Mouse (Mus musculus) kidney, adult 9 months (tissue): Measurements from ENCODE around the gene Nus1.

Experiments used
- DNase-seq: peaks from one replicate; pipeline ENCODE4 v3.0.0; 2022

Nus1 gene

GRCm38 (mm10) chr10:52417299-52417997, at the start of gene Nus1:
TSS of gene Nus1 (plus strand) at chr10:52417547.
- peak; percentile 98 for DNase-seq

DNA sequence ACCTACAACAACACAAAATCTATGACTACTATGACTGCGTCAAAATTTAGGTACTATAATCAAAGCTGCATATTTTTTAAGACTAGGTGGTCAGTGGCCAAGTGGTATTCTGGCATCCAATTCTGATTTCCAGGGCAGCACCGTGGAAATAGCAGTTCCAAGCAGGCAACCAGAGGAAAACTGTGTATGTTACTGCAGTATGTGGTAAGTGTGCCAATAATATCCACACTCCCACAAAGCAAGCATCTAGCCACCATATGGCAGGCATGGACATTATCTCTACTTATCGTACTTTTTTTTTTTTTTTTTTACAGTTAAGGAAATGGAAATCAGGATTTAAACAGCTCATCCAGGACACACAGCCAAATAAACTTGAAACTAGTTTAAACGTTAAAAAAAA, 49.0 kb upstream of the Nus1 start:
- no peak for DNase-seq

DNA sequence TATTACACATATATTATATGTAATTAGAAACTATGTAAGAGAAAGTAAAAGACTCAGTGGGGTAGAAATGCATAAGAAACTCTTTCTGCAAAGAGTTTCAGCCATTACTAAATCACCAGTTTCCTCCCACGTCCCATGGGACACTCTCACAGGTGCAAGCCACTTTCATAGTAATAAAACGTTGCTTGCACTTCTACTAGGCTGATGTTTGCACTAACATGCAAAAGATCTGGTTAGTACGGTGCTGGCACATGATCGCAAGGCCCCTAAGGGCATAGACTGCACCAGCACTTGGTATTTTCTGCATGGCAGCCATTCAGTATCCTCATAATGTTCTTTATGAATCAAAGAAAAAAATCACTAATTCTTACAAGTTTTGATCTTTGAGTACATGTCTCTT, 43.5 kb upstream of the Nus1 start:
- DNase-seq: no peak

GRCm38 (mm10) chr10:52374651-52375050, 42.7 kb upstream of the Nus1 start:
- peak; percentile 80 for DNase-seq

DNA sequence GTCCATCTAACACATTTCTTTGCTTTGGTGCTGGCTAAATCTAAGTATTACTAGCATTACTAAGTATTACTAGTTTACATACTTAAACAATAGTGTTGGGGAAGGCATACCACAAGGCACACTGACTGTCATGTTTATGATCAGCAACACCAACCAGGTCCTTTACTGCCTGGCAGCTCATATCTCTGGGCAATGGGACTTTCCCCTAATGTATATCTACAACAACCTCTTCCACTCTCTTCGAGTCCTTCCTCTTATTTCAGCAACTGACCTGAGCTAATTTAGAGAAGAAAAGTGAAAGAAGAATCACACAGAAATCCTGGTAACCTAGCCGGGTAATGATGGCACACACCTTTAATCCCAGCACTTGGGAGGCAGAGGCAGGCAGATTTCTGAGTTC, 40.9 kb upstream of the Nus1 start:
- DNase-seq: no peak

DNA sequence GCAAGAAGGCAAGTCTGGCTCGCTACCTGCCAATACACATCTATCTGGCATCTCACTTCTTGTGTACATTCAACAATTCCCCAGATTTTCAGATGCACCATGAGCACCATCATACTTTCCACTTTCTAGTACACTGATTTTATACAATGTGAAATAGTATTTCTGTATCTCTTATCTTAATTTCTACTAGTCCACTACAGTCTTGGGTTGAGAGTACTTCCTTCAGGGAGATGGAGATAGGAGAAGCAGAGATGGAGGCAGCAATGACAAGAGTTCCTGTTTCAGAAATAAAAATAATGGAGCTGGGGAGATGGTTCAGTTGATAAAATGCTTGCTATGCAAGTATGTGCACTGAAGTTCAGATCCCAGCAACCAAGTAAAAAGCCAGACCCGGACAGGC, 39.5 kb upstream of the Nus1 start:
- DNase-seq: no peak

GRCm38 (mm10) chr10:52381321-52381801, 36.0 kb upstream of the Nus1 start:
- DNase-seq: no peak

GRCm38 (mm10) chr10:52381845-52382591, 35.3 kb upstream of the Nus1 start, which contains the start of gene Gopc:
TSS of gene Gopc (minus strand) at chr10:52382124.
- peak; percentile 98 for DNase-seq

GRCm38 (mm10) chr10:52383022-52383421, 34.3 kb upstream of the Nus1 start:
- DNase-seq: peak; percentile 66

DNA sequence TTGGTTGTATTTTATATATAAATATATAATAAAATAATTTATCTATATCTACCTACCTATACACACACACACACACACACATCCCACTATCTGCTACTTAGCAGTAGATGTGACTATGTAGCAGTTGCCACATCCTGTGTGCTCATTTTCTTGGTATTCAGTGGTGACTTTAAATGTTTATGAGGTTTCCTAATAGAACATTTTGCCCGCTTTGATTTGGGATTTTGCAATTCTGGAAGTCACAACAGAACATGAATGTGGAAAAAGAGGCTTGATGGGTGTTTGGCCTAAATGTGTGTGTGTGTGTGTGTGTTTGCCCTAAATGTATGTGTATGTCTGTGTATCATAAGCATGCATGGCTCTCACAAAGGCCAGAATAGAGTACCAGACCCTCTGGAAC, 33.8 kb upstream of the Nus1 start:
- no peak for DNase-seq

DNA sequence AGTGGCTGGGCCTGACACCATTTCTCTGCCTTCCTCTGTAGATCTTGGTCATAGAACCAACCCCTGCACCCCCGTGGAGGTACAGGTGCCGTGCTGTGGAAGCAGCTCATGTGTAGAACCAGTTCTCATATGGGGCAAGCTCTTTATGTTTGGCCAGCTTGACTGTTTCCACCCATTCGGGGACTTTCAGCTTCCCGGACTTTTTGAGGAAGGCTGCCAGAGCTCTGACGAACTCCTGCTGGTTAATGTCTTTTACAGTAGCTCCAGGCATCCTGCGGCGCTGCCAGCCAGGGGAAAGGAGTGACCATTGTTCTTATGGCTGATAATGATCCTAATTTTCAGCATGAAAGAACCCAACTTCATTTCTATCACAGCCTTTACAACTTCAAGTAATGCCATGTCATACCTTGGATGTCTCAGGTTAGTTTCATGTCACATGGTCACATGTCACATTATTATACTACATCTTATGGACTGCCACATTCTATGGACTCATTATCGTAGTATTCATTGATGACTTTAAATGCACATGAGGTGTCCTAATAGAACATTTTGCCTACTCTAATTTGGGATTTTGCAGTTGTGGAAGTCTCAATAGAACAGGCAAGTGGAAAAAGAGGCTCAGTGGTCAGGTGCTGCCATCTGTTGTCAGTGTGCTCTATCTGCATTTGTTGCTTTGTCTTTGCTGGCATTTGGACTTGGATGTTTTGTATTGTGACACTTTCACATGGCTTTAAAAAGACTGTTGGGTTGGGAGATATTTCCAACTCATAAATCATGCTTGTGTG, 32.3 kb upstream of the Nus1 start:
- peak; percentile 76 for DNase-seq

GRCm38 (mm10) chr10:52387192-52387591, 30.2 kb upstream of the Nus1 start:
- DNase-seq: no peak

DNA sequence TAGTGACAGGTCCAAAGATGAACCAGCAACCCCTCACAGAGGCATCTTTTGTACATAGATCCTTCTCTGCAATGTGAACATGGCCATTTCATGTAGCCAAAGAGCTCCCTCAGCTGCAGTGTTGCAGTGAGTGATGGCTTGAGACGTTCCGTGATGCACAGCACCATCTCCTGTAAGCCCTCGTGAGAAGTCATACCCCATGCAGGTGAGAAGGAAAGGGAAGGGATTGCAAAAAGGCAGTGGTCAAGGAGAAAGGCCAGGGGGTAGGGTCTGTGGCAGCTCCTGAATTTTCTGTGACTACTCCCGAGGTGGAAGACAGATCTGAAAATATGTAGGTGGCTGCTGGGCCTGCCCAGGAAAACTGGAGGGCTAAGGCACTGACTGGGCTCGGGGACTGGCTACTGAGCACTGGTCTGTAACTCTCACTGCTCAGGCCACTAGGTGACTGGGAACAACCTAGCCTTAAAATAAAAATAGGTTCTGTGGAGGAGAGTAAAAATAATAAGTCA, 28.4 kb upstream of the Nus1 start, which contains the start of gene Nepn:
Gene Nepn (plus strand): TSS at position 51 of the 509 bp plus-strand sequence.
- DNase-seq: peak; percentile 38

- peak; percentile 37 for DNase-seq
Measured at GRCm38 (mm10) chr10:52389438-52389837, 27.9 kb upstream of the Nus1 start.

- no peak for DNase-seq
Measured at GRCm38 (mm10) chr10:52391208-52391607, 26.1 kb upstream of the Nus1 start.

- peak; percentile 91 for DNase-seq
Measured at GRCm38 (mm10) chr10:52396647-52397046, 20.7 kb upstream of the Nus1 start.

- no peak for DNase-seq
Measured at GRCm38 (mm10) chr10:52398715-52399114, 18.6 kb upstream of the Nus1 start.

DNA sequence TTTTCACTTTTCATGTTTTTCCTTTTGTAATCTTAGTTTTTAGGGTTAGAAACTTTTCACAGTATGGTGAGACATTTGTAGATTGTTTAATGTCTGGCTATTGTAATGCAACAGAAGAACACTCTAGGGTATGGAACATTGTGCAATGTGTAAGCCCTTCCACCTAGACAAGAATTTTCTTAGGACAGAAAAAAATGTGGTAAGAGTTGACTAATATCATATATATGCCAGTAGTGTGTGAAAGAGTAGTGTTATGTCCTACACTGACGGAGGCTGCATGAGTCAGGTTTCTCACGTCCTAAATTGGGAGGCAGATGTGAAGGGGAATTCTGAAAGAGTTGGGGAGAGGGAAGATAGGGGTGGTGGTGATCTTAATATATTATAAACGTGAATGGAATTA, 17.6 kb upstream of the Nus1 start:
- no peak for DNase-seq

DNA sequence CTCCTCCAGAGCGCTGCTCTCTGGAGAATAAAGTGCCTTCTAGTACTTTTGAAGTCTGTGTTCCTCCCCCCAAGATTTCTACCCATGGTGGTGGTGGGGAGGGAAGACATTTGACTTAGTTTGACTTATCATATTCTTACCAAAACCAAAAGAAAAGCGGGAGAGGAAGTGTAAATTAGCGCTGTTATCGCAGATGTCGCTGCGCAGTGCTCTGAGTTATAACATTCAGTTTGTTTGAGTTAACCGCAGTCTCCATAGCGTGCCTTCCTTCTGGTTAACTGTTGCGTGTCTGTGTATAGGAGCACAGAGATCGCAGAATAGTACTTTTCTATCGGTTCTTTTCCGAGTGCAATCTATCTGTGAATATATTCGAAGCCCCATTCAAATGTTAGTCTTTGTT, 12.2 kb upstream of the Nus1 start:
- DNase-seq: no peak

DNA sequence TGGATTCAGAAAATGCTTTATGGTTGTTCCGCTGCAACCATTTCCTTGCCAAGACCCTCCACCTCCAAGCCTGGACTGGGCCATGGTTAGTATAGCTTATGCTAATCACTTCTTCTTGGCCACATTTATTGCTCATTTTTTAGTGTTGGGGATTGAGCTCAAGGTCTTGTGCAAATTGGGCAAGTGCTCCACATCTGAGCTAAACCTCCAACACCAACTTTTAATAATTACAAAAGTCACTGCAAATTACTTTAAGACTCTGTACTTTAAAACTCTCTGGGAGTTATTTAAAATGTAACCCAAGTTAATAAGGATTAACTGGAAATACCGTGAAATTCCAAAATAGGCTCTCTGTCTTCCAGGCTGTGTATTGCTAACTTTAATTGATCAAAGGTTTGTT, 9.8 kb upstream of the Nus1 start:
- DNase-seq: peak; percentile 80

DNA sequence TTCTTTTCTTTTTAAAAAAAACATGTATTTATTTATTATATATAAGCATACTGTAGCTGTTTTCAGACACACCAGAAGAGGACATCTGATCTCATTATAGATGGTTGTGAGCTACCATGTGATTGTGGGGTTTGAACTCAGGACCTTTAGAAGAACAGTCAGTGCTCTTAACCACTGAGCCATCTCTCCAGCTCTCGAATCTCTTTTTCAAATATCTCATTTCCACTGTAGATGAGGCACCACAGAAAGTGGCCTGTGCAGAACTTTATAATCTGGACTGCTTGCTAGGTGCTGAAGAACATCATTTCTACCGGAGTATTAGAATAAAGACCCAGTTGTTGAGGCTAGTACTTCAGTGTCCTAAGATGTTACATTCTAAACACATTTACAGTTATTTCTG, 2.3 kb upstream of the Nus1 start:
- DNase-seq: no peak

DNA sequence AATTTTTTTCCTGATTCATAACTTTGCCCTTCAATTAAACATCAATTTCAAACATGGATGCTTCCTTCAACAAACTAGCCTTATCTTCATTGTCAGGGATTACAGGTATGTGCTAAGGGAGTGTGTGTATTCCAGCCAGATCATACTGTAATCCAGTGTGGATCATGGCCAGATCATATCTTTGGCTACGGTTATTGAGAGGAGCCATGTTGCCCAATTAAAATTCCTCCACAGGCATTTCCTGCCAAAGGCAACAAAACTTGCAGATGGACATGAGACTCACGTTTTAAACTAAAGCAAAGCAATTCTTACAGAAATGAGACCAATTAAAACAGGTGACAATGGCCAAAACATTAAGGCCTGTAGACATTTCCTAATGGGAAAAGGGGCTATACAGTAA, 889 bp upstream of the Nus1 start:
- DNase-seq: no peak
